Comparison of ENCODE assay signal across 18 mouse cellular contexts in genomic region chr16:15339051-15339450, GRCm38 (mm10). TPM values are rescaled to one million over a fixed set of nuclear protein-coding genes. Genes with fewer than 3 reads are reported as not detected.
DNase-seq lines count a peak whose midpoint lies in the region; ATAC-seq lines count a peak whose summit lies in the region.
"Had no signal": no experiment of that assay in that cellular context is flagged by ENCODE, and none has a peak within 500 bp of the region (broad histone marks: within the 10 kb centered on the region; RNA-seq: fewer than 3 reads in every experiment).

No protein-coding gene starts in this region.

- DNase-seq in adrenal gland, adult 2 months, result peak; percentile 5
- DNase-seq in adrenal gland, adult 18-20 months (ENCODE audit: low spot score in 2 of 2), result no peak
- DNase-seq in kidney, adult 11 months, result peak; percentile 22
- no peak for DNase-seq in kidney, postnatal 4 days
- DNase-seq in right cerebral cortex, postnatal 10 days (ENCODE audit: low spot score in 2 of 2), result peak; percentile 45 to 49
- DNase-seq in right cerebral cortex, postnatal 14 days, result no peak
- DNase-seq in cerebellum, adult 9-11 months, result no peak
- DNase-seq: cerebellum, adult 2 months; layer of hippocampus, adult 9-11 months; thymus, adult 2 months had no signal

- no peak for ATAC-seq in monocyte, adult 5-6 weeks (replicated peaks; ENCODE audit: insufficient number of reproducible peaks, low FRiP score, low TSS enrichment, poor library complexity, severe bottlenecking)

RNA-seq across cellular contexts. Expression of gene Gm21897, which starts 21.8 kb away (rescaled TPM):
- not detected for total RNA-seq in adrenal gland, adult 2 months (2021)
- polyA plus RNA-seq in adrenal gland, adult 2 months (2012; rRNA removed), result not detected in 2 replicates
- not detected for total RNA-seq in adrenal gland, adult 18-20 months (2021)
- not detected in 3 replicates for total RNA-seq in monocyte, adult 5-6 weeks (2017)
- polyA plus RNA-seq: cerebellum, adult 2 months; forebrain, embryonic 10.5 days; gonadal fat pad, adult 2 months; heart, postnatal 0 days; limb, embryonic 12.5 days; liver, embryonic 16.5 days; midbrain, embryonic 10.5 days; neural tube, embryonic 12.5 days; thymus, adult 2 months had no signal

Comparison
In these comparisons a context has a peak if more than half of its experiments do, and no peak if none do; other contexts are left out.
1. DNase-seq: peak in adrenal gland, adult 2 months (single experiment), kidney, adult 11 months (single experiment) and right cerebral cortex, postnatal 10 days (2 of 2); none in adrenal gland, adult 18-20 months (0 of 2), kidney, postnatal 4 days (0 of 2), right cerebral cortex, postnatal 14 days (single experiment) and cerebellum, adult 9-11 months (single experiment).